Mouse (Mus musculus) intestine, embryonic 16.5 days (tissue): ENCODE measurements around the gene Dpp6. TPM values are rescaled to one million over a fixed set of nuclear protein-coding genes. Genes with fewer than 3 reads are reported as not detected.

Source experiments
- ATAC-seq: fragments of 200-750 bp; cut with Nextera tagmentation; 2 replicates; pipeline ENCODE4 v1.8.0; 2017; ENCODE audit warnings: moderate TSS enrichment, moderate library complexity
- H3K27ac ChIP-seq: fragments of 300-500 bp; sonication (generic); 2 replicates; pipeline ENCODE4 v1.5.1; 2014; ENCODE audit warnings: mild to moderate bottlenecking, low read length
- H3K27me3 ChIP-seq: fragments of 300-500 bp; sonication (generic); replicated peaks from 2 replicates; pipeline ENCODE4 v1.6.1; 2014; ENCODE audit warnings: low read length, control low read depth, mixed read lengths; ENCODE audit not compliant: control insufficient read depth, insufficient read depth
- H3K36me3 ChIP-seq: fragments of 300-500 bp; sonication (generic); 2 replicates; pipeline ENCODE4 v1.6.1; 2014; ENCODE audit warnings: low read length, control low read depth; ENCODE audit not compliant: control insufficient read depth, insufficient read depth
- H3K4me1 ChIP-seq: fragments of 300-500 bp; sonication (generic); 2 replicates; pipeline ENCODE4 v1.6.1; 2014; ENCODE audit warnings: low read length, control low read depth, mixed read lengths; ENCODE audit not compliant: control insufficient read depth, insufficient read depth
- H3K4me2 ChIP-seq: fragments of 300-500 bp; sonication (generic); 2 replicates; pipeline ENCODE4 v1.6.1; 2014; ENCODE audit warnings: low read depth, low read length, control low read depth
- H3K4me3 ChIP-seq: fragments of 300-500 bp; sonication (generic); 2 replicates; pipeline ENCODE4 v1.5.1; 2014; ENCODE audit warnings: mild to moderate bottlenecking, low read length
- H3K9ac ChIP-seq: fragments of 300-500 bp; sonication (generic); 2 replicates; pipeline ENCODE4 v1.6.1; 2014; ENCODE audit warnings: low read depth, low read length
- H3K9me3 ChIP-seq: fragments of 300-500 bp; sonication (generic); 2 replicates; pipeline ENCODE4 v1.6.1; 2016; ENCODE audit warnings: low read length, control low read depth; ENCODE audit not compliant: control insufficient read depth
- WGBS: fragments of 180-500 bp; shearing (Covaris S2); extraction: QIAGEN DNeasy Blood & Tissue Kit; methylation state at CpG from one replicate; pipeline ENCODE4 v1.1.7; 2014; 5-methylcytosine and 5-hydroxymethylcytosine counted together
- polyA plus RNA-seq: library from polyadenylated mRNA; unstranded; fragments of >200 nt; fragmentation: Nextera tagmentation; extraction: Ambion mirVana; gene quantifications from 2 replicates; pipeline ENCODE4 v1.2.1, GENCODE M21; 2015

Dpp6 gene
- polyA plus RNA-seq, 1 experiment from 2014 or later, result 1.3 TPM

DNA sequence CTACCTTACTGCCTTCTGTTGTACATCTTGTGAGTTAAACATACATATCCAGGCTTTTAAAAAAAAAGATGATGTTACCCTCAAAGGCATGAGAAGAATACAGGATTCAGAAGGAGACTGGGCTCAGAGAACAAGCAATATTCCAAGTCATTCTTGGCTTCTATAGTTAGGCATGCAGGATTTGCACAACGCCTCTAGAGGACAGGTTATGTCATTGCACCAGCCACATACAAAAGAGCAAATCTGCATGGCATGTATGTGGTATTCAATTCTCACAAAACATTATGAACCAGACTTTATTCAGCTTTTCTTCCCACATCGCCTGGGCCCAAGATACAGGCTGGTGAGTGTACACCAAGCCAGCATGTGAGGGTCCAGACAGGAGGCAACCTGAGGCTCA lies 907.5 kb downstream of the Dpp6 start:
- no peak overlapping the region for H3K4me3 ChIP-seq
- 36% methylated on average over 2 of the region's 2 CpGs for WGBS
- ATAC-seq, result no peak
- no peak overlapping the region for H3K9ac ChIP-seq
- no peaks in the 10 kb centered on the region for H3K4me1 ChIP-seq
- no peaks in the 10 kb centered on the region for H3K27me3 ChIP-seq
- H3K9me3 ChIP-seq, result no peaks in the 10 kb centered on the region
- H3K27ac ChIP-seq, result no peak overlapping the region
- no peak overlapping the region for H3K4me2 ChIP-seq
- H3K36me3 ChIP-seq, result no peaks in the 10 kb centered on the region

GRCm38 (mm10) chr5:27730666-27731065 lies 913.7 kb downstream of the Dpp6 start:
- no peak for ATAC-seq
- Histone ChIP-seq H3K4me1 (no peaks in the 10 kb centered on the region), H3K9ac (no peak overlapping the region)

DNA sequence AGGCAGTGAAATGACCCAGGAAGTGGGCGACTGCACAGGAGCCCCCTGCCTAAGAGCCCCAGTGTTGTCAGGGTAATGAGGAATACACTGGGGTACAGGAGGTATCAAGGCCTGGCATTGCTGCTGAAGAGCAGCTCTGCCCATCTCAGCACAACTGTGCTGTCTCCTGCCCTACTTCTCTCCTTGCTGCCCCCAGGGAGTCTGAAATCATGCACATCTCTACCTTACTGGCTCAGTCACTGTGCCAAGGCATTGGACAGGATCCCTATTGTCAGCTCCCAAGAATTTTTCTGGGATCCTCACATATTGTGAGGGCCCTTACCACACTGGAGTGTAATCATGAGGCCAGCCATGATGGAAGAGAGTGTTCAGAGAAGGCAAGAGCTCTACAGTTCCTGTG lies 914.4 kb downstream of the Dpp6 start:
- no peaks in the 10 kb centered on the region for H3K4me1 ChIP-seq
- no peak for ATAC-seq
- no peak overlapping the region for H3K4me2 ChIP-seq
- 74% methylated on average over 1 of the region's 1 CpGs for WGBS
- H3K9me3 ChIP-seq, result 0 out of 2 replicates have a peak, but pooled peaks cover 6% of the 10 kb centered on the region
- H3K27me3 ChIP-seq, result no peaks in the 10 kb centered on the region
- H3K4me3 ChIP-seq, result no peak overlapping the region
- no peak overlapping the region for H3K27ac ChIP-seq
- H3K9ac ChIP-seq, result no peak overlapping the region
- H3K36me3 ChIP-seq, result no peaks in the 10 kb centered on the region

More at GRCm38 (mm10) chr5:27730666-27731065, 913.7 kb downstream of the Dpp6 start:
- Histone ChIP-seq H3K27ac (no peak overlapping the region), H3K4me2 (no peak overlapping the region), H3K9me3 (0 out of 2 replicates have a peak, but pooled peaks cover 6% of the 10 kb centered on the region), H3K4me3 (no peak overlapping the region), H3K36me3 (no peaks in the 10 kb centered on the region), H3K27me3 (no peaks in the 10 kb centered on the region)
- WGBS, result 65% methylated on average over 5 of the region's 5 CpGs

- no peaks in the 10 kb centered on the region for H3K27me3 ChIP-seq
- H3K9ac ChIP-seq, result no peak overlapping the region
- 0 out of 2 replicates have a peak, but pooled peaks cover 6% of the 10 kb centered on the region for H3K9me3 ChIP-seq
- no peak overlapping the region for H3K27ac ChIP-seq
- H3K36me3 ChIP-seq, result no peaks in the 10 kb centered on the region
- H3K4me1 ChIP-seq, result no peaks in the 10 kb centered on the region
- H3K4me3 ChIP-seq, result no peak overlapping the region
- ATAC-seq, result no peak
- H3K4me2 ChIP-seq, result no peak overlapping the region
- 67% methylated on average over 5 of the region's 5 CpGs for WGBS
These were observed 915.4 kb downstream of the Dpp6 start for GRCm38 (mm10) chr5:27732288-27732868.

GRCm38 (mm10) chr5:27737168-27737567 lies 920.2 kb downstream of the Dpp6 start:
- peak; percentile 73 for ATAC-seq
- 0 out of 2 replicates have a peak, but pooled peaks cover 6% of the 10 kb centered on the region for H3K9me3 ChIP-seq
- no peak overlapping the region for H3K9ac ChIP-seq
- H3K27ac ChIP-seq, result no peak overlapping the region
- no peak overlapping the region for H3K4me2 ChIP-seq
- no peaks in the 10 kb centered on the region for H3K4me1 ChIP-seq
- no peak overlapping the region for H3K4me3 ChIP-seq
- 7% methylated on average over 3 of the region's 3 CpGs for WGBS
- no peaks in the 10 kb centered on the region for H3K27me3 ChIP-seq
- no peaks in the 10 kb centered on the region; the same call in none of the 2 replicates for H3K36me3 ChIP-seq

GRCm38 (mm10) chr5:27739216-27739615 lies 922.2 kb downstream of the Dpp6 start:
- no peak for ATAC-seq
- Histone ChIP-seq H3K27me3 (no peaks in the 10 kb centered on the region), H3K36me3 (peaks cover 3% of the 10 kb centered on the region), H3K9ac (no peak overlapping the region), H3K27ac (no peak overlapping the region), H3K9me3 (0 out of 2 replicates have a peak, but pooled peaks cover 6% of the 10 kb centered on the region), H3K4me1 (no peaks in the 10 kb centered on the region), H3K4me2 (no peak overlapping the region), H3K4me3 (no peak overlapping the region)
- WGBS, result 77% methylated on average over 6 of the region's 6 CpGs

- Histone ChIP-seq H3K36me3 (peaks cover 16% of the 10 kb centered on the region), H3K4me1 (no peaks in the 10 kb centered on the region), H3K27me3 (no peaks in the 10 kb centered on the region), H3K4me2 (no peak overlapping the region), H3K4me3 (no peak overlapping the region), H3K9ac (no peak overlapping the region), H3K9me3 (no peaks in the 10 kb centered on the region), H3K27ac (no peak overlapping the region)
- no peak for ATAC-seq
- WGBS, result 86% methylated on average over 1 of the region's 1 CpGs
These were observed 927.9 kb downstream of the Dpp6 start for GRCm38 (mm10) chr5:27744944-27745343.

DNA sequence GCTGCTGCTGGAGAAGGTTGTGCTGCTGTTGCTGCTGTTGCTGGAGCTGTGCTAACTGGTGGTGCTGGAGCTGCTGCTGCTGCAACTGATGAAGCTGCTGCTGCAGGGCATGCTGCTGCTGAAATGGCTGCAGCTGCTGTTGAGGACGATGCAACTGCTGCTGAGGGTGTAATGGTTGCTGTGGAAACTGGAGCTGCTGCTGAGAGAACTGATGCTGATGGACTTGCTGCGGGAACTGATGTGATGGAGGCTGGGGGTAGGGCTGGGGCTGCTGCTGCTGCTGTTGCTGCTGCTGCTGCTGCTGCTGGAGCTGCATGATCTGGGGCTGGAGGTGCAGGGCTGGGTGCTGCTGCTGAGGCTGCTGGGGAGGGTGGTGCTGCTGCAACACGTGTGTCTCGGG lies 948.8 kb downstream of the Dpp6 start:
- Histone ChIP-seq H3K9ac (no peak overlapping the region), H3K4me1 (no peaks in the 10 kb centered on the region), H3K27ac (no peak overlapping the region), H3K27me3 (no peaks in the 10 kb centered on the region), H3K9me3 (no peaks in the 10 kb centered on the region), H3K4me2 (no peak overlapping the region), H3K36me3 (peaks cover 15% of the 10 kb centered on the region), H3K4me3 (no peak overlapping the region)
- no peak for ATAC-seq
- WGBS, result 76% methylated on average over 4 of the region's 4 CpGs

DNA sequence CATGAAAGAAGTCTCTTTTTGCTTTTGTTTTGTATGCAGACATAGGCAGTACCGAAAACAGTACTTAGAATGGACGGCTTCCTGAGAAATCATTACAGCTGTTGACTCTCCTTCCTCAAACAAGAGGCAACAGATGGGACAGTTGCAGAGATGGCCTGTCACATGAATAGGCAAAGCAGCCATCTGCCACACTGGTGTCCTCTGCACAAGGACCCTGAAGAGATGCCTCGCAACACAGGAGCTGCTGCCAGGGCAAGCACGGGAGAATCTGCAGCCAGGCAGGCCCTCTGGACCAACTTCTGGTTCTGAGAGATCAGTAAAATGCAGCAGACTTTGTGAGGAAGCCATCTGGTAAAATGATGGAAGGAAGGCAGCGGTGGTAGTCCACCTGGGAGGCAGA lies 950.9 kb downstream of the Dpp6 start:
- Histone ChIP-seq H3K9me3 (no peaks in the 10 kb centered on the region), H3K4me3 (no peak overlapping the region), H3K4me1 (no peaks in the 10 kb centered on the region), H3K36me3 (peaks cover 21% of the 10 kb centered on the region), H3K4me2 (no peak overlapping the region), H3K27me3 (no peaks in the 10 kb centered on the region), H3K27ac (no peak overlapping the region), H3K9ac (no peak overlapping the region)
- ATAC-seq, result no peak
- WGBS, result 75% methylated on average over 5 of the region's 5 CpGs
